Mouse (Mus musculus): Measurements from ENCODE around the gene Amigo1. TPM values are rescaled to one million over a fixed set of nuclear protein-coding genes. Genes with fewer than 3 reads are reported as not detected.

Amigo1 gene
- total RNA-seq, 2 experiments from 2014 or later, result 23.6 to 25.8 TPM

GRCm38 (mm10) chr3:108178756-108179715, 7.1 kb upstream of the Amigo1 start:
- DNase-seq, result no peak
- intact Hi-C loops (cut with DNase I), result no loop called here

GRCm38 (mm10) chr3:108180514-108180913, 5.6 kb upstream of the Amigo1 start:
- intact Hi-C loops (cut with DNase I), result no loop called here
- DNase-seq, result no peak

DNA sequence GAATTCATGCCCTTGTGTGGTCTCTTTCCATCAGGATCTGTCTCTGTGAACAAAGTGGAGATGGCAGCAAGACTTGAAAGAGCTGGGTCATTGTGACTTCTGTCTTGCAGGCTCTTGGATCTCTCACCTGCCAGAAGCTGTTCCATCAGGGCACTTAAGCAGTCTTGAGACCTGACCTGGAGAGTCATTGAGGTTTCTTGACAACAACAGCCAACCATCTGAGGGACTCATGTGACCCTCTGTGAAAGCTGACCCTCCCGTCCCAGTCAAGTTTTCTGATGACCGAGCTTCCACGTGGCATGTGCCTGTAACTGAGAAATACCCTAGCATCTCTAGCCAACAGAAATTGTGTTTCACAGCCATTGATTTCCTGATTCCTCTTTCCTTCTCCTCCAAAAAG, 1.4 kb upstream of the Amigo1 start:
- intact Hi-C loops (cut with DNase I), result no loop called here
- DNase-seq, result no peak

GRCm38 (mm10) chr3:108185460-108186097, 556 bp upstream of the Amigo1 start:
- DNase-seq, result no peak
- intact Hi-C loops (cut with DNase I), result no loop called here

GRCm38 (mm10) chr3:108187111-108187795, 1.1 kb downstream of the Amigo1 start:
- intact Hi-C loops (cut with DNase I), result no loop called here
- DNase-seq, result no peak

GRCm38 (mm10) chr3:108188716-108189490, 2.8 kb downstream of the Amigo1 start:
- intact Hi-C loops (cut with DNase I), result no loop called here
- DNase-seq, result no peak

GRCm38 (mm10) chr3:108189897-108190296, 3.8 kb downstream of the Amigo1 start:
- no peak for DNase-seq
- intact Hi-C loops (cut with DNase I), result no loop called here

- intact Hi-C loops (cut with DNase I), result no loop called here
- DNase-seq, result no peak
Observed at GRCm38 (mm10) chr3:108193686-108194085, 7.6 kb downstream of the Amigo1 start.

- no peak for DNase-seq
- intact Hi-C loops (cut with DNase I), result no loop called here
Observed at GRCm38 (mm10) chr3:108195287-108195686, 9.2 kb downstream of the Amigo1 start.

GRCm38 (mm10) chr3:108195941-108196590, 9.9 kb downstream of the Amigo1 start:
- intact Hi-C loops (cut with DNase I), result no loop called here
- peak; percentile 68 for DNase-seq

GRCm38 (mm10) chr3:108197066-108197497, 10.9 kb downstream of the Amigo1 start:
- intact Hi-C loops (cut with DNase I), result no loop called here
- peak; percentile 87 for DNase-seq

GRCm38 (mm10) chr3:108199231-108199630, 13.1 kb downstream of the Amigo1 start:
- intact Hi-C loops (cut with DNase I), result no loop called here
- DNase-seq, result no peak

DNA sequence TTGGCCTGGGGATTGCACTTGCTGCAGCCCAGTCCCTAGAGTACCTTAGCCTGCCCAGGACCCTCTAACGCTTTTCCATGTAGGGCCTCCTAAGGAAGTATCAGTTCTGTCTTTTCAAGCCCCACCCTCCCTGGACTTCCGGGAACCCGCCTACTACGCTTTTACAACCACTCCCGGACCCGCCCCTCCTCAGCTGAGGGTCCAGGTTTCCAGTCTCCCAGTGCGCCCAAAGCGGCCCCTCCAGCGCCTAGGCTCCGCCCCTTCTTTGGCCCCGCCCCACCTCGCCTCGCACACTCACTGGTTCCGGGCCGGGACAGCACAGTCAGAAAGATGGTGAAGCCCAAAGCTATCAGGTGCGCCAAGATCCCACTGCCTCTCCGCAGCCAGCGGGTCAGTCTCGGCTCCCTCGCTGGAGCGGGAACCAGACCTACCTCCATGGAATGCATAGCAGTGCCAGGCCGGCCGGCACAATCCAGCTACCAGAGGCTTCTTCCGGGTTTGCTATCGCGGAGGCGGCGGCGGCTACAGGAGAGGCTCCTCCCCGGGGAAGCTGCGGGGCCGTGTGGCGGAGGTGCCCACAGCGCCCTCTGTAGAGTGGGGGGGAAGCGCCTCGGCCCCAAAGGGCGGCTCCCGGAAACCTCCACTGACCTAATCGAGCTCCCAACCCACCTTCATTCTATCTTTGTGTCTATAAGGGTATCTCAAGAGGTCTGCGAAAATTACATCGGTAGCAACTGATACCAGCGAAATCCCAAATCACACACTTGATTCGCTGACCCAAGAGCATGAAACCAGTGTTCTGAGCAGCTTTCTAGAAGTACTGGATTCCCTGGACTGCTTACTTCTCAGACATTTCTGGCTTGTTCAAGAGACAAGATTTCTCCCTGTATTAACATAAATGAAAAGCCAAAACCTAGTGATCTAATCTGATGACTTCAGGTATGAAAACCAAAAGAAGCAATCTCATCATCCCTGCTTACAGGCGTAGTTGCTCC, 14.5 kb downstream of the Amigo1 start, which contains the start of gene Cyb561d1:
Gene Cyb561d1, minus strand, starts transcription at position 884 of the 995 bp plus-strand sequence.
- intact Hi-C loops (cut with DNase I), result loop anchor here (5.0 kb wide), 1 partner anchor 33 kb away; no protein-coding TSS in a partner anchor
- peak; percentile 87 for DNase-seq

- DNase-seq, result no peak
- intact Hi-C loops (cut with DNase I), result loop anchor here (5.0 kb wide), 1 partner anchor 35 kb away; no protein-coding TSS in a partner anchor
Observed at GRCm38 (mm10) chr3:108202506-108202905, 16.4 kb downstream of the Amigo1 start.

- DNase-seq, result no peak
- intact Hi-C loops (cut with DNase I), result loop anchor here (5.0 kb wide), 1 partner anchor 36 kb away; no protein-coding TSS in a partner anchor
Observed at GRCm38 (mm10) chr3:108203212-108203611, 17.1 kb downstream of the Amigo1 start.

DNA sequence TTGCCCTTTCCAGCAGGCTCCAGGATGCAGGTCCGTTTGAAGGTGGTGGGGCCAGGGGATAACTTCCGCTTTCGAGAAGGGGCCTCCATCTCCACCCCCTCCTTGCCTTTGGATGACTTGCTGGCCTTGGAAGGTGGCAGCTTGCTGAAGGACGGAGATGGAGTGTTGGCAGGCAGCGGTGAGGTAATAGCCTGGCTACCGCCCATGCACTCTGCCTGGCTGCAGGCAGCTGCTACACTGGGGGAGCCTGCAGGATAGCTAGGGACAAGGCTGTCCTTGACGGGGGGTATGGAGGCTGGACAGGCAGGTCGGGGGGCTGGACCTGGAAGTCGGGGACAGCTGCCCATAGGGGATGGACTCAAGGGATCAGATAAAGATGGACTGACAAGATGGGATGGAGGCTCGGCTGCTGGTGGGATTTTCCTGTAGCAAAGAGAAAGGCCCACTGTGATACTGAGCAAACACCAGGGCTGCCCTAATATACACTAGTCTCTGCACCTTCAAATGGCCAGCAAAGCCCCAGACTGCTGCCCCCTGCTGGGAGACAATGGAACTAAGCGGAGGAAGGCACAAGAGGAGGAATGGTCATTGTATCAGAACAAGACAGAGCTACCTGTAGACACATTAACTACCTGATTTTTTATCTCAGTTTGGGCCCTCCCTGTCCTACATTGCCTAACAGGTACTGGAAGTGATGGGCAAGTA, 17.6 kb downstream of the Amigo1 start:
- intact Hi-C loops (cut with DNase I), result loop anchor here (5.0 kb wide), 1 partner anchor 36 kb away; no protein-coding TSS in a partner anchor
- peak; percentile 78 for DNase-seq

GRCm38 (mm10) chr3:108204470-108204869, 18.3 kb downstream of the Amigo1 start:
- no peak for DNase-seq
- intact Hi-C loops (cut with DNase I), result loop anchor here (5.0 kb wide), 1 partner anchor 37 kb away; no protein-coding TSS in a partner anchor

GRCm38 (mm10) chr3:108205601-108206000, 19.5 kb downstream of the Amigo1 start:
- intact Hi-C loops (cut with DNase I), result no loop called here
- no peak for DNase-seq
